Mouse (Mus musculus) spleen, postnatal 14 days (tissue): ENCODE results near the gene Prcd.

Source experiments
- DNase-seq, 2 experiments: peaks; one replicate each; pipeline ENCODE4 v3.0.0; 2021 to 2022; ENCODE audit warnings: low spot score in 2 of 2

Gene Prcd

DNA sequence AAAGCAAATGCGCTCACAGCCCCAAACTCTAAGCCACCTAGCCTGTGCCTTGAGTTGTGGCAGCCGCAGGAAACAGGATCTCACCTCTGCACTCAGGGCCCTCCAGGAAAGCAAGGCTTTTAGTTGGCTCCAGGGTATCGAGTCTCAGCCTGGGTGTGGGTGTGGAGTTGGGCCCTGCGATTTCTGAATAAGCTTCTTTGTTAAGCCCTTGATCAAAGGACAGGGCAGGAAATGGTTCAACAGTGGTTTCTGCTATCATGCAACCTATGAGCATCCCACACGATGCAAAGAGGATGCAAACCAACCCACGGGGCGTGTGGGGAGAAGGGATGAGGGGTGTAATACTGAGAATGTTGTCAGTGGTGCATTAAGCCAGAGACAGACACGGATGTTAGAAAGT is 34.6 kb downstream of the Prcd start:
- DNase-seq: no peak

GRCm38 (mm10) chr11:116689622-116690021 is 36.3 kb downstream of the Prcd start:
- no peak for DNase-seq

GRCm38 (mm10) chr11:116690701-116691575 is 37.6 kb downstream of the Prcd start:
- no peak for DNase-seq

DNA sequence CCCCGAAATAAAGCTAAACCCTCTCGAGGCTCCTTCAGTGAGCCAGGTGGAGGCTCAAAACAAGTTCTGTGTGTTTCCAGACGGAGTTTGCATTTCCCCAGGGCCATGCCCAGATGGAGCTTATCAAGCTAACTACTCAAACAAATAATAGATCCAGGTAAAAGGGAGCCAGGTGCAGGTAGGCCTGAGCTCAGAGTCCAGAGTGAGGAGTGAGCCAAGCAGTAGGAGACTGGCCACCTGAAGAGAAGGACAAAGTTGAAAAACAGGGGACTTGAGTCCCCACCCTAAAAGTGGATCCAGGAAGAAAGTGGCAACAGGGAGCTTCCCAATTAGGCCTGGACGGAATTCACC is 40.5 kb downstream of the Prcd start:
- no peak for DNase-seq

DNA sequence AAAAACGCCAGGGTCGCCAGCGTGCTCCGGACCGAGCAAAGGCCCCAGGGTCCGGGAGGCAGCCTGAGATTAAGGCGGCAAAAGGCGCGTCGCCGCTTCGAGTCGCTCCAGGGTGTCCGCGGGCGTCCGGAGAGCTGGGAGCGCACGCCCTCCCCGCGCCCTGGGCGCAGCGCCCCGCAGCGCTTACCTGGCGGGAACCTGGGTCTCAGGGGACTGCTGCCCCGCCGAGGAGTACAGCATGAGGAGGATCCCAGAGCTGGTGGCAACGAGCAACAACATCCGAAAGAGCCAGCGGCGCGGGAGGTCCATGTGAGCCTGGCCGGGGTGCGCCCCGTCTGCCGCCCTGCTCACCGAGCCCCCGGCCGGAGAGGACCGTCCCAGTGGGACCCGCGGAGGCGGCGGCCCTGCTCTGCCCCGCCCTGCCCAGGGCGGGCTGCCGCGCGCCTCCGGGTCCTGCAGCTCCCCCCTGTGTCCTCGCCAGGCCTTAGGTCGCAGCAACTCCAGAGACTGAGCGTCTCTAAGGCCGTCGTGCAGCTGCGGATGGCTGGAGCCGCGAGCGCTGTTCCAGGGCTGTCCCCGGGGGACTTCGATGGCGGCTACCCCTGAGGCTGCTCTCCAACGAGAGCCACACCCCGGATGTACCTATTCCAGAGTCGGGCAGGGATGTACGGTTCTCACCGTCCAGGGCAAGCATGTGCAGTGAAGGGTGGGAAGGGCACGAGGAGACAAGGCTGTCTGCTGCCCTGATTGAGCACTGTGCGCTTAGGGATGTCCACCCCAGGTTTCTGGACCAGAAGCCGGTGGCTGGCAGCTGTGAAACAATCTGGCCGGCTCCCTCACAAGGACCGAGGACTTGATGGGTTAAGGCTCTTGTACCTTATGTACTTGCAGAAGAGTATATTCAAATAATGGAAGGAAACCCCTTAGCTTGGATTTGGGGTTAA is 41.2 kb downstream of the Prcd start:
- DNase-seq: no peak

GRCm38 (mm10) chr11:116695194-116695880 is 42.0 kb downstream of the Prcd start:
- DNase-seq: no peak

- no peak for DNase-seq
Measured at GRCm38 (mm10) chr11:116696426-116696825, 43.1 kb downstream of the Prcd start.

DNA sequence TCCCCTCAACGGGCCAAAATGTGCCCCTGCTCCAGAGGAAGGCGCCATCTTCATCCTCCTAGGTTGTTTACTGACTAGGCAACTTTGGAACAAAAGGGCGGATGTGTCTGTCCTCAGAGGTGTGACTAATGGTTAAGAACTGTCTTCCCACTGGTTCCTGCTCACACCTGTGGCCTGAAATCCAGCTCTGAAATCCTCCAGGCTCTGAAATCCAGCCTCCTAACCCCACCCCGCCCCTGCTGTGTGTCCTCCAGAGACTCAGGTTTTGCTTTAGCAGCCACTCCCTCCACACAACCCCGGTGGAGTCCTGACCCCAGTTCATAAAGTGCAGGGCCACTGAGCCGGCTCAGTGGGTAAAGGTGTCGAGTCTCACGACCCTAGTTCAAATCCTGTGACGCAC is 44.2 kb downstream of the Prcd start:
- DNase-seq: no peak

DNA sequence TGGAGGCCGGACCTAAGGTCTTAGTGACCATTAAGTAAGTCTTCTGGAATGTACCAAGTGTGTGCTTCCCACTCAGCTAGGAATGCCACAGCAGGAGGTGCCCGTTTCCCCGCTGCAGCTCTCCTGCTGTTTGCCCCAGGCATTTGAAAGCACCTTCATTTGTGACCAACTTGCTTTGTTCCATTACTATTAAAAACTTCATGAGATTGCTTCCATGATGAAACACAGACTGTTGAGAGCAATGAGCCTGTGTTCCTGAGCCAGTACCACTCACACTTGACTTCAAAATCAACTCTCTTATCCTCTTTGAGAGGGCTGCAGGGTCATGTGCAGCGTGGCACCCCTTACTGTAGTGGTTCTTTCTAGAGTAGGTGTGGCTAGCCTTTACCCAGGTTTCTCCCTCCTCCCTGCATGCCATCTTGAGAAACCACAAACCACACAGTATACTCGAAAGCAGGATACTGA is 48.1 kb downstream of the Prcd start:
- DNase-seq: no peak

DNA sequence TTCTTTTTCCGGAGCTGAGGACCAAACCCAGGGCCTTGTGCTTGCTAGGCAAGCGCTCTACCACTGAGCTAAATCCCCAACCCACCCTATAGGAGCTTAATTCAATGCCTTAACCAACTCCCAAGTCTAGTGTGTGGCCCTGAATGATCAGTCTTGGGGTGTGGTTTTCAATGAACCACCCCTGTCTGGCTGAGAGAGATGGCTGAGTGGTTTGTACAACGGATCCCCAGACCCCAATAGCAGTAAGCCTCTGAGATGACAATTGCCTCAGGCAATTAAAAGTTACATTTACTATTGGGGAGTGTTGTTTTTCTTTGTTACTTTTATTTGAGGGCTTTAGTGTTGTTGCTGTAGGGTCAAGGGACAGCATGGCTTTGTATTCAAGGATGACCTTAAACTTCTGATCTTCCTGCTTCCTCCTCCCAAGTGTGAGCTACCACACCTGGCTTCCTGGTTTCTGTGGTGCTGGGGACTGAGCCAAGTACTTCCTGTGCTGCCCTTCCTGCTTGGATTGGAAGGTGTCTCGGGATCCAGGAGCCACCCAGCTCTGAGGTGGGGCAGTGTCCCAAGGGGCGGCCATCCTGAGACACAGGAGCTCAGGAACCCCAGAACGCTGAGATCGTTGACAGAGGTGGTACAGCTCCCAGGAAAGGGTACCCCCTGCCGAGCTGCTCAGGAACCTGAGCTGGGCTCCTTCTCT is 51.2 kb downstream of the Prcd start:
- DNase-seq: no peak

DNA sequence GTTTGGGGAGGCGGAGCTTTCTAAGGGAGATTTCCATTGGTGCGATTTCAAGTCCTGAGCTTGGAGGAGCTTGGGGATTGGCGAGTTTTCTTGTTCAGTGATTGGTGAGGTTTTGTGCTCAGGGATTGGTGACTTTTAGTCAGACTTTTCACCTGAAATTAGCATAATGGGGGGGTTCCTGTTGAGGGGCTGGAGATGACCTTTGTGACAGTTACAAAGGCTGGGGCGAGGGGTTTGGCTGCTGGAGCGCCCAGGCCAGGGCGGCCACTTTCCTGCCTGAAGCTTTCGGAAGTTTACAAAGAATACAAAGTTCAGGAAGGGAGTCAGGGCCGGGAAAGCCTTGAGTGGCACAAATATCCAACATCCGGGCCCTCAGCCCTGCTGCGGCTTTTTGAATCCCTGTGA is 51.9 kb downstream of the Prcd start:
- no peak for DNase-seq

- DNase-seq: no peak
Measured at GRCm38 (mm10) chr11:116706363-116706762, 53.0 kb downstream of the Prcd start.

GRCm38 (mm10) chr11:116710171-116710570 is 56.8 kb downstream of the Prcd start:
- no peak for DNase-seq

GRCm38 (mm10) chr11:116710793-116711192 is 57.5 kb downstream of the Prcd start:
- DNase-seq: no peak

- DNase-seq: no peak
Measured at GRCm38 (mm10) chr11:116714052-116714451, 60.7 kb downstream of the Prcd start.
